24 mouse cellular contexts compared by ENCODE assay signal in genomic region chr9:24099631-24100030, GRCm38 (mm10). TPM values are rescaled to one million over a fixed set of nuclear protein-coding genes. Genes with fewer than 3 reads are reported as not detected.
DNase-seq lines count a peak whose midpoint lies in the region; ATAC-seq and TF ChIP-seq lines count a peak whose summit lies in the region.
"Had no signal": no experiment of that assay in that cellular context is flagged by ENCODE, and none has a peak within 500 bp of the region (broad histone marks: within the 10 kb centered on the region; RNA-seq: fewer than 3 reads in every experiment).

No protein-coding gene starts in this region.

- H3K4me1 ChIP-seq in hindbrain, embryonic 15.5 days (replicated peaks): no peaks in the 10 kb centered on the region
- no peaks in the 10 kb centered on the region; the same call in 1 of the 2 replicates for H3K4me1 ChIP-seq in hindbrain, embryonic 13.5 days (replicated peaks)
- H3K4me1 ChIP-seq in midbrain, embryonic 14.5 days (ENCODE audit: control insufficient read depth, insufficient read depth, low read length): no peaks in the 10 kb centered on the region
- H3K4me1 ChIP-seq in midbrain, embryonic 13.5 days (replicated peaks): no peaks in the 10 kb centered on the region
- H3K4me1 ChIP-seq in midbrain, postnatal 0 days (ENCODE audit: insufficient read depth, low read length): no peaks in the 10 kb centered on the region
- H3K4me1 ChIP-seq in kidney, embryonic 16.5 days (ENCODE audit: insufficient read depth, low read length): no peaks in the 10 kb centered on the region
- H3K4me1 ChIP-seq: heart, embryonic 13.5 days had no signal

- no peaks in the 10 kb centered on the region for H3K9me3 ChIP-seq in hindbrain, embryonic 15.5 days
- H3K9me3 ChIP-seq in hindbrain, embryonic 13.5 days: no peaks in the 10 kb centered on the region
- H3K9me3 ChIP-seq in midbrain, embryonic 14.5 days (ENCODE audit: control insufficient read depth, low read length): no peaks in the 10 kb centered on the region
- H3K9me3 ChIP-seq in midbrain, embryonic 13.5 days: no peaks in the 10 kb centered on the region
- no peaks in the 10 kb centered on the region for H3K9me3 ChIP-seq in midbrain, postnatal 0 days (ENCODE audit: low read length)
- no peaks in the 10 kb centered on the region for H3K9me3 ChIP-seq in kidney, embryonic 16.5 days (ENCODE audit: low read length)
- H3K9me3 ChIP-seq: forebrain, embryonic 15.5 days; heart, embryonic 13.5 days had no signal

- TF ChIP-seq CTCF in midbrain, postnatal 0 days (IDR thresholded peaks at IDR 0.05): no peak

- no peaks in the 10 kb centered on the region for H3K36me3 ChIP-seq in hindbrain, embryonic 15.5 days
- no peaks in the 10 kb centered on the region for H3K36me3 ChIP-seq in hindbrain, embryonic 13.5 days
- H3K36me3 ChIP-seq in midbrain, embryonic 14.5 days (ENCODE audit: control insufficient read depth, insufficient read depth, low read length): no peaks in the 10 kb centered on the region
- no peaks in the 10 kb centered on the region for H3K36me3 ChIP-seq in midbrain, embryonic 13.5 days
- H3K36me3 ChIP-seq in midbrain, postnatal 0 days (ENCODE audit: insufficient read depth, low read length): no peaks in the 10 kb centered on the region
- H3K36me3 ChIP-seq in kidney, embryonic 16.5 days (ENCODE audit: insufficient read depth, low read length): no peaks in the 10 kb centered on the region
- H3K36me3 ChIP-seq: forebrain, embryonic 15.5 days; heart, embryonic 13.5 days had no signal

- WGBS in hindbrain, embryonic 15.5 days: 73% methylated on average over 4 of the region's 4 CpGs
- 76% methylated on average over 4 of the region's 4 CpGs for WGBS in hindbrain, embryonic 13.5 days
- WGBS in midbrain, embryonic 14.5 days: 47% methylated on average over 4 of the region's 4 CpGs
- 79% methylated on average over 4 of the region's 4 CpGs for WGBS in midbrain, embryonic 13.5 days
- 48% methylated on average over 4 of the region's 4 CpGs for WGBS in midbrain, postnatal 0 days
- WGBS in kidney, embryonic 16.5 days: 83% methylated on average over 4 of the region's 4 CpGs

- ATAC-seq in hindbrain, embryonic 15.5 days (ENCODE audit: low FRiP score, low read depth): 0 out of 2 replicates have a peak, but pooled peaks have one; percentile 45
- no peak for ATAC-seq in hindbrain, embryonic 13.5 days (ENCODE audit: low FRiP score)
- no peak for ATAC-seq in midbrain, embryonic 14.5 days (ENCODE audit: low FRiP score, low TSS enrichment)
- ATAC-seq in midbrain, embryonic 13.5 days: no peak
- no peak for ATAC-seq in midbrain, postnatal 0 days (ENCODE audit: low FRiP score)
- no peak for ATAC-seq in kidney, embryonic 16.5 days (ENCODE audit: low FRiP score, low TSS enrichment)
- ATAC-seq: CD4-positive, CD25-positive, alpha-beta regulatory T cell, adult 4 months; forebrain, embryonic 15.5 days had no signal

- H3K27ac ChIP-seq in hindbrain, embryonic 15.5 days (replicated peaks): no peak overlapping the region
- no peak overlapping the region for H3K27ac ChIP-seq in hindbrain, embryonic 13.5 days
- H3K27ac ChIP-seq in midbrain, embryonic 14.5 days (replicated peaks; ENCODE audit: low read depth, low read length): no peak overlapping the region
- H3K27ac ChIP-seq in midbrain, embryonic 13.5 days: no peak overlapping the region
- no peak overlapping the region for H3K27ac ChIP-seq in midbrain, postnatal 0 days (ENCODE audit: low read depth, low read length)
- no peak overlapping the region for H3K27ac ChIP-seq in kidney, embryonic 16.5 days (ENCODE audit: low read length)
- H3K27ac ChIP-seq: forebrain, embryonic 15.5 days; heart, embryonic 13.5 days; hindbrain, embryonic 14.5 days had no signal

- H3K27me3 ChIP-seq in hindbrain, embryonic 15.5 days: no peaks in the 10 kb centered on the region
- H3K27me3 ChIP-seq in hindbrain, embryonic 13.5 days: no peaks in the 10 kb centered on the region
- no peaks in the 10 kb centered on the region for H3K27me3 ChIP-seq in midbrain, embryonic 14.5 days (ENCODE audit: control insufficient read depth, insufficient read depth, low read length)
- no peaks in the 10 kb centered on the region for H3K27me3 ChIP-seq in midbrain, embryonic 13.5 days
- H3K27me3 ChIP-seq in midbrain, postnatal 0 days (ENCODE audit: insufficient read depth, low read length): no peaks in the 10 kb centered on the region
- no peaks in the 10 kb centered on the region for H3K27me3 ChIP-seq in kidney, embryonic 16.5 days (ENCODE audit: insufficient read depth, low read length)
- H3K27me3 ChIP-seq: forebrain, embryonic 15.5 days; heart, embryonic 13.5 days had no signal

- no peak overlapping the region for H3K4me2 ChIP-seq in hindbrain, embryonic 15.5 days
- H3K4me2 ChIP-seq in hindbrain, embryonic 13.5 days: no peak overlapping the region
- no peak overlapping the region for H3K4me2 ChIP-seq in midbrain, embryonic 14.5 days (ENCODE audit: low read length)
- no peak overlapping the region for H3K4me2 ChIP-seq in midbrain, embryonic 13.5 days (replicated peaks)
- H3K4me2 ChIP-seq in midbrain, postnatal 0 days (ENCODE audit: low read depth, low read length, poor library complexity, severe bottlenecking): no peak overlapping the region
- H3K4me2 ChIP-seq in kidney, embryonic 16.5 days (replicated peaks; ENCODE audit: low read depth, low read length): no peak overlapping the region
- H3K4me2 ChIP-seq: forebrain, embryonic 15.5 days; heart, embryonic 13.5 days; hindbrain, embryonic 14.5 days had no signal

- DNase-seq in cerebellum, postnatal 10 days: peak; percentile 81 to 83
- DNase-seq in cerebellum, adult 11-12 months: no peak
- DNase-seq in midbrain, embryonic 14.5 days: peak; percentile 33
- DNase-seq in midbrain, postnatal 0 days (ENCODE audit: low spot score): peak; percentile 56
- DNase-seq: adrenal gland, postnatal 10 days; B cell, adult 2 months; gastrocnemius, postnatal 36 days; heart, adult 11 months; heart, postnatal 36 days had no signal

- H3K9ac ChIP-seq in hindbrain, embryonic 15.5 days: no peak overlapping the region
- H3K9ac ChIP-seq in hindbrain, embryonic 13.5 days: no peak overlapping the region
- H3K9ac ChIP-seq in midbrain, embryonic 14.5 days (replicated peaks; ENCODE audit: low read length): no peak overlapping the region
- no peak overlapping the region for H3K9ac ChIP-seq in midbrain, embryonic 13.5 days (replicated peaks)
- H3K9ac ChIP-seq in midbrain, postnatal 0 days (replicated peaks; ENCODE audit: low read length, poor library complexity, severe bottlenecking): no peak overlapping the region
- H3K9ac ChIP-seq in kidney, embryonic 16.5 days (replicated peaks; ENCODE audit: low read length): no peak overlapping the region
- H3K9ac ChIP-seq: forebrain, embryonic 15.5 days; heart, embryonic 13.5 days; hindbrain, embryonic 14.5 days had no signal

- no peak overlapping the region for H3K4me3 ChIP-seq in hindbrain, embryonic 15.5 days
- no peak overlapping the region for H3K4me3 ChIP-seq in hindbrain, embryonic 13.5 days
- H3K4me3 ChIP-seq in midbrain, embryonic 14.5 days (replicated peaks; ENCODE audit: low read depth, low read length): no peak overlapping the region
- no peak overlapping the region for H3K4me3 ChIP-seq in midbrain, embryonic 13.5 days (replicated peaks)
- H3K4me3 ChIP-seq in midbrain, postnatal 0 days (ENCODE audit: low read depth, low read length): no peak overlapping the region
- no peak overlapping the region for H3K4me3 ChIP-seq in kidney, embryonic 16.5 days (ENCODE audit: low read length)
- H3K4me3 ChIP-seq: forebrain, embryonic 15.5 days; heart, embryonic 13.5 days had no signal

RNA-seq across cellular contexts. Expression of gene Npsr1, which starts 1.8 kb away (rescaled TPM):
- polyA plus RNA-seq in hindbrain, embryonic 15.5 days (2015; fragmentation: Nextera tagmentation; extraction: Ambion mirVana): 0.32 and 0.51 TPM in 2 replicates
- 0.16 TPM in 1 of 2 replicates, not detected in the other for polyA plus RNA-seq in hindbrain, embryonic 13.5 days (2015; fragmentation: Nextera tagmentation; extraction: Ambion mirVana)
- 0.21 TPM in 1 of 2 replicates, not detected in the other for polyA plus RNA-seq in midbrain, embryonic 14.5 days (2014; fragmentation: Nextera tagmentation; extraction: Ambion mirVana)
- not detected in 2 replicates for polyA plus RNA-seq in midbrain, embryonic 13.5 days (2015; fragmentation: Nextera tagmentation; extraction: Ambion mirVana)
- 0.94 and 1.4 TPM in 2 replicates for total RNA-seq in midbrain, postnatal 0 days (2014; rRNA removed)
- 0.38 and 1.0 TPM in 2 replicates for polyA plus RNA-seq in midbrain, postnatal 0 days (2015; fragmentation: Nextera tagmentation; extraction: Ambion mirVana)
- polyA plus RNA-seq in kidney, embryonic 16.5 days (2015; fragmentation: Nextera tagmentation; extraction: Ambion mirVana): 0.36 and 0.94 TPM in 2 replicates
- total RNA-seq: adrenal gland, postnatal 10 days; adrenal gland, postnatal 4 days; gastrocnemius, adult 8-10 months; gastrocnemius, postnatal 36 days; heart, postnatal 36 days; MEL had no signal
- polyA plus RNA-seq: embryonic facial prominence, embryonic 11.5 days; forebrain, embryonic 11.5 days; heart, embryonic 13.5 days; heart, postnatal 0 days; intestine, embryonic 14.5 days had no signal
